Mouse (Mus musculus): ENCODE results near the gene Hoxa13.

DNA sequence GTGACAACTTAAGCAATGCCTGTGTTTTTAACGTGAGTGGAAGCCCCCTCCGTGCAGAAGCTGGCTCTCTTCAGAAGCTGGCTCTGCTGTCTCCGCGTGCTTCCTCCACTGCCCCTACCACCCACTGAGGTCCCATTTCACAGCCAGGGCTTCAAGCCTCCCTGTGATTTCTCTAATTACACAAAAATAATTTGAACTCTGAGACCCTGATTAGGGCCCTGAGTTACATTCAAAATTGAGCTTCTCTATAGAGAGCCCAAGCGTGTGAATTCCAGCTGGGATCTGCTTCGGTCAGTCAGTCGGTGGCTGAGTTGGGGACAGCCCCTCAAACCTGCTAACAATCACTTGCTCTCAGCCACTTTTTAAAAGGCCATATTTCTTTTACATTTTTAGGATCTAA, 7.7 kb upstream of the Hoxa13 start:
- TF ChIP-seq CTCF (IDR thresholded peaks at IDR 0.05) (no peak), EP300 (IDR thresholded peaks at IDR 0.05; ENCODE audit: insufficient read depth, low read depth, low read length) (no peak), POLR2A (IDR thresholded peaks at IDR 0.05; ENCODE audit: insufficient read depth, low read depth, low read length) (no peak)
